Mouse (Mus musculus): ENCODE measurements around the gene Eef1b2.

- TF ChIP-seq CTCF (IDR thresholded peaks at IDR 0.05; ENCODE audit: borderline replicate concordance, control insufficient read depth, extremely low read depth, insufficient read depth, low read length, poor library complexity) (no peak), POLR2A (IDR thresholded peaks at IDR 0.05; ENCODE audit: control insufficient read depth, extremely low read depth, insufficient read depth, low read length, poor library complexity) (no peak)
Measured at GRCm38 (mm10) chr1:63213478-63214270, 37.0 kb downstream of the Eef1b2 start.
